Mouse (Mus musculus) intestine, postnatal 0 days (tissue): ENCODE measurements around the gene Cer1. TPM values are rescaled to one million over a fixed set of nuclear protein-coding genes. Genes with fewer than 3 reads are reported as not detected.

Experiments used
- ATAC-seq: fragments of 200-750 bp; cut with Nextera tagmentation; 2 replicates; pipeline ENCODE4 v1.8.0; 2017; ENCODE audit warnings: mild to moderate bottlenecking, moderate TSS enrichment, moderate library complexity
- H3K27ac ChIP-seq: fragments of 300-500 bp; sonication (generic); 2 replicates; pipeline ENCODE4 v1.5.1; 2014; ENCODE audit warnings: mild to moderate bottlenecking, low read depth, low read length, moderate library complexity
- H3K27me3 ChIP-seq: fragments of 300-500 bp; sonication (generic); replicated peaks from 2 replicates; pipeline ENCODE4 v1.6.1; 2014; ENCODE audit warnings: low read length, mixed read lengths; ENCODE audit not compliant: control insufficient read depth, insufficient read depth
- H3K36me3 ChIP-seq: fragments of 300-500 bp; sonication (generic); 2 replicates; pipeline ENCODE4 v1.6.1; 2014; ENCODE audit warnings: mild to moderate bottlenecking, moderate library complexity; ENCODE audit not compliant: control insufficient read depth, insufficient read depth
- H3K4me1 ChIP-seq: fragments of 300-500 bp; sonication (generic); replicated peaks from 2 replicates; pipeline ENCODE4 v1.6.1; 2014; ENCODE audit warnings: antibody characterized with exemption, low read length, mixed read lengths; ENCODE audit not compliant: control insufficient read depth, insufficient read depth
- H3K4me2 ChIP-seq: fragments of 300-500 bp; sonication (generic); replicated peaks from 2 replicates; pipeline ENCODE4 v1.6.1; 2014; ENCODE audit warnings: low read depth, mild to moderate bottlenecking, moderate library complexity
- H3K4me3 ChIP-seq: fragments of 300-500 bp; sonication (generic); 2 replicates; pipeline ENCODE4 v1.5.1; 2014; ENCODE audit warnings: low read depth, low read length
- H3K9ac ChIP-seq: fragments of 300-500 bp; sonication (generic); 2 replicates; pipeline ENCODE4 v1.6.1; 2014; ENCODE audit warnings: mild to moderate bottlenecking, low read depth, low read length
- H3K9me3 ChIP-seq: fragments of 300-500 bp; sonication (generic); 2 replicates; pipeline ENCODE4 v1.6.1; 2016; ENCODE audit warnings: mixed run types; ENCODE audit not compliant: control insufficient read depth
- CTCF ChIP-seq: sonication (generic); IDR thresholded peaks from 2 replicates; pipeline ENCODE4 v1.5.1; 2016; ENCODE audit warnings: low read depth, mild to moderate bottlenecking, control low read depth, antibody characterized with exemption, moderate library complexity
- WGBS: fragments of 180-500 bp; shearing (Covaris S2); extraction: QIAGEN DNeasy Blood & Tissue Kit; methylation state at CpG from one replicate; pipeline ENCODE4 v1.1.7; 2014; 5-methylcytosine and 5-hydroxymethylcytosine counted together
- polyA plus RNA-seq: library from polyadenylated mRNA; unstranded; fragments of >200 nt; fragmentation: Nextera tagmentation; extraction: Ambion mirVana; gene quantifications from 2 replicates; pipeline ENCODE4 v1.2.1, GENCODE M21; 2015

Gene Cer1
- polyA plus RNA-seq, 1 experiment from 2014 or later, result not detected

- Histone ChIP-seq H3K36me3 (no peaks in the 10 kb centered on the region), H3K4me3 (no peak overlapping the region), H3K9me3 (no peaks in the 10 kb centered on the region), H3K27me3 (no peaks in the 10 kb centered on the region), H3K4me1 (0 out of 2 replicates have a peak, but pooled peaks cover 3% of the 10 kb centered on the region), H3K4me2 (no peak overlapping the region), H3K27ac (no peak overlapping the region), H3K9ac (no peak overlapping the region)
- 29% methylated on average over 3 of the region's 3 CpGs for WGBS
- no peak for TF ChIP-seq CTCF
- no peak for ATAC-seq
Measured at GRCm38 (mm10) chr4:82860566-82860965, 24.4 kb downstream of the Cer1 start.

DNA sequence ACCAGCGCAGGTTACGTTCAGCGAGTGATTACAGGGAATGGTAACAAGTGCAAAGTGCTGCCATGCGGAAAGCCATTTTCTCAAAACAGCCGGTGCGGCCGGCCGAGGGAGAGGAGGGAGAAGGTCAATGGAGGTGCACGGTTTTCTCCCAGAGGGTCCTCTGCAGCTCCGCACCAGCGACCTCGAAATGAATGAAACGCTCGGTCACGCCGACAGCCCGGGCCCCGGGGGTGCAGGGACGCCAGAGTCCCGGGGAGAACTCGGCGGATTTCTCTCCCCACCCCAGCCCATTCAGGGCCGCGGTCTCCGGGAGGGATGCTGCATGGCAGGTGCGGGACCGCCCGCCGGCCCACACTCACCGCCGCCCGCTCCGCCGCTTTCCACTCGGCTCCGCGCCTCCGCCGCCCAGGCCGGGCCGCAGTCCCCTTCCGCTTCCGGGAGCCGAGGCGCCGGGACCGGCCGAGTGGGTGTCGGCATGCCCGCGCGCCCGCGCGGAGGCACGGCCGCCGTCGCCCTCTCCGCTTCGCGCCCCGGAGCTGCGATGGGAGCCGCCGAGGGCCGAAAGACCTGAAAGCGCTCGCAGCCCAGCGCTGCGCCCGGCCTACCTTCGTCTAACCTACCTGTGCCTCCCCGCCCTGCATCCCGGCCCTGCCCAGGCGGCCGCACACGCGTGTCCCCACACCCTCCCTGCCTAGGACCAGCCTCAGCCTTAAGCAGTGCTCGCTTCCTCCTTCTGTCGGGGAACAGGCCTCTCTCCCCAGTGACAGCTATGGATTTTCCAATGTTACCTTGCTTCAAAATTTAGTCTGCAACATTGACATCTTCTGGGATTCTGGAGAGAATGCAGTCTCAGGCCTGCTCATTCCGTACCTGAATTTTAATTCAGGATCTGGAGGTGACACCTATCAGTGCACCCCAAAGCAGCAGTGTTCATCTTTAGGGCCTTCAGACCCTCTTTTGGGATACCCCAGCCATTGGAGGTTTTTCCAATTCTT, 25.5 kb downstream of the Cer1 start, which contains the start of gene Zdhhc21:
Zdhhc21 (minus strand) TSS at position 828 of the 995 bp plus-strand sequence.
- WGBS, result under 1% methylated on average over 81 of the region's 82 CpGs

DNA sequence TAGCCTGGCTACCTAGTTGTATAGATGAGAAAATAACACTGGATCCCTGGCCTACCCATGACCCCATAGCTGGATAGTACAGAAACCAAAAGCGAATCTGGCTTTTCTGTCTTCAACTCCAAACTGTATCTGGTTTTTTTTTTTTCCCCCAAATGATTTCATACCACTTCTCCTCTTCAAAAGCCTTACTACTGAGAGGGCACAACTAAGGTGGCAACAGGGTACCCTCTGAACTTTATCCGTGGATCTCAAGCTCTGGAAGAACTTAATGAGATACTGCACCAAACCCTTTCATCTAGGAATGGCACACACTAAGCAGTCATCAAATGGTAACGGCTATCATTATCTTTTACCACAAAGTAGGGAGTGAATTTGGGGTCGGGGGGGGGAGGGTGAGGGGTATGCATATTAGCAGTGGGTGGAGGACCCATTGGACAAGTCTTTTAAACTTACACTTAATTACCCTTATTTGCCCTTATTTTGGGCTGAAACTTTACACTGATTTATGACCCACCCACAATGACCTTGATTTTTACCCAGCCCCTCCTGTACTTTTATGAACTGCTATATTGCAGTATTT, 26.4 kb downstream of the Cer1 start:
- no peak for ATAC-seq
- Histone ChIP-seq H3K4me1 (0 out of 2 replicates have a peak, but pooled peaks cover 3% of the 10 kb centered on the region), H3K36me3 (no peaks in the 10 kb centered on the region), H3K27me3 (no peaks in the 10 kb centered on the region), H3K27ac (peak overlapping the region; percentile 82; the same call in 1 of the 2 replicates), H3K4me2 (peak overlapping the region; percentile 77), H3K9me3 (no peaks in the 10 kb centered on the region), H3K9ac (peak overlapping the region; percentile 90), H3K4me3 (peak overlapping the region; percentile 92)
- TF ChIP-seq CTCF, result no peak
- WGBS, result 28% methylated on average over 4 of the region's 4 CpGs

More for the DNA sequence above, 25.5 kb downstream of the Cer1 start, which contains the start of gene Zdhhc21:
- TF ChIP-seq CTCF, result no peak
- H3K36me3 ChIP-seq, result no peaks in the 10 kb centered on the region
- peak within 1 kb of the TSS; percentile 82 for H3K27ac ChIP-seq
- H3K27me3 ChIP-seq, result no peaks in the 10 kb centered on the region
- H3K4me3 ChIP-seq, result peak within 1 kb of the TSS; percentile 92
- peak; percentile 95 for ATAC-seq
- no peaks in the 10 kb centered on the region for H3K9me3 ChIP-seq
- 0 out of 2 replicates have a peak, but pooled peaks cover 3% of the 10 kb centered on the region for H3K4me1 ChIP-seq
- peak within 1 kb of the TSS; percentile 77 for H3K4me2 ChIP-seq
- H3K9ac ChIP-seq, result peak within 1 kb of the TSS; percentile 90

DNA sequence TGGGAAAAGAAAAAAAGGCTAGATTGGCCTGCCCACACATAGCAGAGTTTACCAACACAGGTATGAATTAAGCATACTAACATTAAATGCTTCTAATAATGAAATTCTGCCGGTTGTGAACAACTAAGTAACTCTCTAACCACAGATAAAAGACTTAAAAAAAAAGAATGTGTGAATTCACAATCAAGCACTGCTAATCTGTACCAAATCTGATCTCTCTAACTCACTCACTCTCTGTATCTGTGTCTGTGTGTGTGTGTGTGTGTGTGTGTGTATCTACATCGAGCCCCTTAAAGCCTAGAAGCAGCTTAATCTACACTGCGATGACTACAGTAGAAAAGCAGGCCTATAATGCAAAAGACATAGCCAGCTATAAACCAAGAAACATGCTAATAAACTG, 28.0 kb downstream of the Cer1 start:
- peaks cover 6% of the 10 kb centered on the region; the same call in 1 of the 2 replicates for H3K36me3 ChIP-seq
- no peak overlapping the region for H3K4me2 ChIP-seq
- no peak overlapping the region for H3K4me3 ChIP-seq
- no peaks in the 10 kb centered on the region for H3K27me3 ChIP-seq
- H3K9me3 ChIP-seq, result no peaks in the 10 kb centered on the region
- 89% methylated on average over 3 of the region's 3 CpGs for WGBS
- H3K9ac ChIP-seq, result no peak overlapping the region
- TF ChIP-seq CTCF, result no peak
- ATAC-seq, result no peak
- no peak overlapping the region for H3K27ac ChIP-seq
- 0 out of 2 replicates have a peak, but pooled peaks cover 3% of the 10 kb centered on the region for H3K4me1 ChIP-seq

- peaks cover 3% of the 10 kb centered on the region; the same call in 1 of the 2 replicates for H3K4me1 ChIP-seq
- no peak overlapping the region for H3K9ac ChIP-seq
- H3K9me3 ChIP-seq, result no peaks in the 10 kb centered on the region
- peaks cover 6% of the 10 kb centered on the region; the same call in 1 of the 2 replicates for H3K36me3 ChIP-seq
- no peak overlapping the region for H3K27ac ChIP-seq
- WGBS, result 81% methylated on average over 2 of the region's 2 CpGs
- no peak for TF ChIP-seq CTCF
- no peaks in the 10 kb centered on the region for H3K27me3 ChIP-seq
- H3K4me3 ChIP-seq, result no peak overlapping the region
- H3K4me2 ChIP-seq, result no peak overlapping the region
- ATAC-seq, result no peak
Measured at GRCm38 (mm10) chr4:82853809-82854208, 31.1 kb downstream of the Cer1 start.
